Mouse (Mus musculus): Measurements from ENCODE around the gene Fam135a. TPM values are rescaled to one million over a fixed set of nuclear protein-coding genes. Genes with fewer than 3 reads are reported as not detected.
"Not testable (repeated sequence)": the region's sequence is repeated elsewhere in the genome, so short reads cannot be mapped to it uniquely, and the experiment has no call there.

Gene Fam135a
- total RNA-seq, 2 experiments from 2014 or later = 24.9 to 25.4 TPM

DNA sequence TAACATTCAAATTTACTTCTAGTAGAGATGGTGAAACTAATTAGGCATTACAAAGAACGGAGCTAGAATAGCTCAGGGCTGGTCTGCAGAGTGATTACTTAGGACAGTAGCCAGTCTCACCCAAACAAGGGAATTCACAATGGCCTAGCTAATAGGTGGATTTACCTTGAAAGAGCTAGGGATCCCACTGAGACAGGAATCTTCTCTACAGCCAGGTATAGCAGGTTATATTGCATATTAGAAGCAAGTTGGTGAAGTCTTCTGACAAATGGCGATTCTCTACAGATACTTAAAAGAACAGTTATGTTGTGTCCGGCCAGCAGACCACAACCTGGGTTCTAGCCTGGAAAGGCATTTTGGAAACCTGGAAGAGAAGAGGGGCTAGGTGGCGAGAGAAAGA lies 129.0 kb downstream of the Fam135a start:
- intact Hi-C loops (cut with DNase I); DNase-seq: not testable (repeated sequence)

DNA sequence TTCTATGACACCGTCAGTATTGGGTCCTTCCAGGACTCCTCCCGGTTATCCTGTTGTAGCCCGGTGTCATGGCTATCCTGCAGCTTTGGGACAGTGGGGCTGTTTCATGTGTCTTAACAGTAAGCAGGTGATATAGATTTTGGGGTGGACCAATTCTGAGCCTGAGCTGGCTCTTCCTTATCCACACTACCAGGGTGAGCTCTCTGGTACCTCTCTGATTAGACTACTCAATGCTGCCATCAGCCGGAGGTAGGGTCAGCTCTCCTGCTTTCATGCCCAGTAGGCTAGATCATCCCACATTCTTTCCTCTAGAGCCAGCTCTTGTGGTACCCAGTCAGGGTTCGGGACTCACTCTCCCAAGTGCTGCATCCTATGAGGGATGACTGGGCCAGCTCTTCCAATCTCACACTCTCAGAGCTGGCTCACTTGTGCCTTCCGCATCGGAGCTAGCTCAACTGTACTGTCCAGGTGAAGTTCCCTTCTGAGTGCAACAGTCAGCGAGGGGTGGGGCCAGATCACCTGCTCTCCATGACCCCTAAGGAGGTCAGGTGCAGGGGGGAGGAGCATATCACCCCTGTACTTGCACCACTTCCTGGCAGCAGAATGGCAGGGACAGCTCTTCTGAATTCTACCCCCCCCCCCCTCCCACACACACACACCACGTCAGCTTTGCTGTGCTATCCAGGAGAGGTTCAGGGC lies 132.0 kb downstream of the Fam135a start:
- intact Hi-C loops (cut with DNase I) = no loop called here
- no peak for DNase-seq

DNA sequence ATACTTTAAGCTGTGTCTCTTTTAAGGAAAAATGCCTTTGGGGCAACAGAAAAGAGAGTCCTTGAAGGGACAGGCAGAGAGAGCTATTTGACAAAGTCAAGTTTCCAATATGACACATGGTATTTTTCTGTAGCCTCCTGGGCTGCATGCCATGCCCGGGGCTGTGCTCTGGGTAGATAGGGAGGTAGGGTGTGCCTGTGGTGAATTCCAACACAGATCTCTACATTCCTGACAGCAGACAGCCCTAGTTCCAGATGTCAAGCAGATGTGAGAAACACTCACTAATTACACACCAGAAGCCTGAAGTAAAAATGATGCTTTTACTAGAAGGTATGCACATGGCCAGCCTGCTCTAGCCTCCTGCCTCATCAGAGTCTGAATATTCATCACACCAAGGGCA lies 133.9 kb downstream of the Fam135a start:
- peak in 1 of 2 experiments; percentile 4 for DNase-seq
- intact Hi-C loops (cut with DNase I) = no loop called here

Other genes with a start within 250 kb of the Fam135a start
- 10 to 100 TPM; 28.4 to 28.6 TPM for gene Smap1, start 178.0 kb downstream of the Fam135a start, total RNA-seq (2021)
- 10 to 100 TPM; 66.8 to 70.0 TPM for gene Sdhaf4, start 94.7 kb downstream of the Fam135a start, total RNA-seq (2021)
- under 1 TPM; 0.15 to 0.19 TPM for gene Col9a1, start 77.3 kb upstream of the Fam135a start, total RNA-seq (2021)

All from heart, postnatal 14 days (tissue).